Mouse (Mus musculus): ENCODE results near the gene Gpx5.

- no peak for TF ChIP-seq CTCF (conservative IDR thresholded peaks at IDR 0.05; ENCODE audit: insufficient read depth, insufficient read length, low read depth, low read length)
- TF ChIP-seq POLR2A (IDR thresholded peaks at IDR 0.05; ENCODE audit: low read depth, low read length) = no peak
Measured at GRCm38 (mm10) chr13:21292631-21293030, at the start of gene Gpx5.

Data from kidney, adult 2 months (tissue).